Mouse (Mus musculus) forelimb bud, embryonic 11.5 days (tissue): Measurements from ENCODE around the gene Sh3bp4.

Experiments
- DNase-seq: peaks from one replicate; pipeline ENCODE4 v3.0.0-alpha.2; 2012; ENCODE audit warnings: low read depth, low spot score

Sh3bp4 gene

DNA sequence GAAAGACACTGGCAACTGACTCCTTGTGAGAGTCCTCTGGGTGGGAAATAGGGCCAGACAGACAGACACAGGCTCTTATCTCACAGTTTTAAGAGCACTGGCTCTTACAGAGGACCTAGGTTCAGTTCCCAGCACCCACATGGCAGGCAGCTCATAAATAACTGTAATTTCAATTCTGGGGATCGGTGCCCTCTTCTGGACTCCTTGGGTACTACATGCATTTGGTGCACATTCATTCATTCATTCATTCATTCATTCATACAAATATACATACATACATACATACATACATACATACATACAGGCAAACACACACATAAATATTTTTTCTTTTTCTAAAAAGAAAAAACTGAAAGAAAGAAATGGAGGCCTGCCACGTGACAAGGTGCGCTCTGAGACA lies 56.9 kb downstream of the Sh3bp4 start:
- DNase-seq = no peak

DNA sequence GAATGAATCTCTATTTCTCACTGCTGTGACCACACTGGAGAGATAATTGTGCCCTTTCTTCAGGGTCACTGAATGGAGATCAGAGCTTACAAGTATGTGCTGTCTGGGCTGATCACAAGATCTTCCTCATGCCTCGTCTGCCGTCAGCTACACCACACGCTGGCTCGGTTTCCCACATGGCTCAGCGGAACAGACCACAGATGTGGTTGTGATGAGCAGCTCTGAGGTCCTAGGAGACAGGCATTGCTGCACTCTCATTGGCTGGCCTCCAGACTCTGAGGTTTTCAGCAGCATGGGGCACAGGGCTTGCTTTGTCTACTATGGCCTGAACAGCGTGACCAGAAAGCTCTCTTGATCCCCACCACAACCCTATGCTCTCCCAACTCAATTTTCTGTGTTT lies 60.2 kb downstream of the Sh3bp4 start:
- DNase-seq = no peak

DNA sequence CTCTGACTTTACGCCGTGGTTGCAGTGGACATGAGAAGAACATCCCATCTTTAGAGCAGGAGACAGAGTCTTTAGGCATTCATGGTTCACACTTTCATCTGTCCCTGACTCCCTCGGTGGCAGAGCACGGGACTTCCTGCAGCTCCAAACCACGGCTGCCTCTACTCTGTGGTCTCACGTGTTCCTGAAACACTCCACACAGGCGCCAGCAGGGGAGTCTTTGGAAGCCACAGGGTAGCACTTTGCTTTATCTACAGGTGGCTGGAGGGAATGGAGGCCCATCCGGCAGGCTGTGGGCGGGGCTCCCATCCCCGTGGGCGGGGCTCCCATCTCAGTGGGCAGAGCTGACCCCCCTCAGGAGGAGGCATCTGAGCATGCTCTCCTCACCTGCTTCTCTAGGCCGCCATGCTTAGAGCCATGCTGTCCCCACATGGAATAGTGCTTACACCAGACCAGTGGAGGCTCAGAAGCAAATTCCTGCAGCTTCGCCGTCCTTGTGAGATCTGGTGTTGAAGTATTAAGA lies 60.9 kb downstream of the Sh3bp4 start:
- no peak for DNase-seq

DNA sequence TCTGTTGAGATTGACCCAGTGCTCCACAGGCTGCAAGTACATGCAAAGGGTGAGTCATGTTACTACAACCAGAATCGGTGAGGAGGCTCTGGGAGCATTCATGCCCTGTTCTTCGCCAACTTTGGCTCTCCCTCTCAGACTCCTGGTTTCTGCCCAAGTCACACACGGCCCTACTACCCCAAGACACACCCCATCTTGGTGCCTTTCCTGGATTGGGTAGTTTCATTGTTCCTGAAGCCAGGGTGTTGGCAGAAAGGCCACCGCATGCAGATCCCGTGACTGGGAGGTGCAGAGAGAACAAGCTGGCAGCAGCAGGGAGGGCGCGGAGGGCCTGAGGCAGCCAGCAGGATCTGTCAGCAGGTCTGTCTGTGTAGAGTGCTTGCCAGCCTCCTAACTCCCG lies 61.5 kb downstream of the Sh3bp4 start:
- DNase-seq = no peak

DNA sequence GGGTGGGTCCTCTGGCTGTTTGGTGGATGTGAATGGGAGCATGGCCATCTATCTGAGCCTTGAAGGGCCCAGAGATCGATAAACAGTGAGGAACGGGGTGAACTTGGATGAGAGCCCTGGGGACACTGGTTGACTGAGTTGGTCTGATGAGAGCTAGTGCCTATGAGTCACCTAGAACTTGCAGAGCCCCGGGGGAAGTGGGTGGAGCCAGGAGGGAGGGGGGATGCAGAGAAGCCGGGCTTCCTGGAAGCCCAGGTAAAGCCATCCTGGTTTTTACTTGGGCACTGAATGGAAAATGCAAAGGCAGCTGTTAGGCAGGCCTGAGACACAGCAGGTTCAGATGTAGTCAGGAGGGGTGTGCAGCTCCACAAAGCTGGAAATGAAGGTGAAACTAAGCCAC lies 63.1 kb downstream of the Sh3bp4 start:
- no peak for DNase-seq

DNA sequence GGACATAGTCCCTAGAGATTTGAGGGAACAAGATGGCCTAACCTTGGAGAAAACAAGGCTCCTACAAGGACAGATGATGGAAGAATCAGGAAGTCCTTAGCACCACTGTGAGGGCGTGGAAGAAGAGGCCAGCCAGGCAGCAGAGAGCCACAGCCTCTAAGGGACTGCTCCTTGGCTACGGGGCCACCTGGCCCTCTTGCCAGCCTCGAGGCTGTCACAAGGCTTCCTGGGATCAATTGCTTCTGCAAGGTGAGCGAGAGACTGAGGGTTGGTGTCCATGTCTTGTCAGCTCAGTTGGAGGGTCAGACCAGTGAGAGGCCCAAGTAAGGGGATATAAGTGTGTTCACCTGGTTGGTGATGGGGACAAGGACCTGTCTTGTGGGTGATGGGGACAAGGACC lies 63.5 kb downstream of the Sh3bp4 start:
- no peak for DNase-seq

DNA sequence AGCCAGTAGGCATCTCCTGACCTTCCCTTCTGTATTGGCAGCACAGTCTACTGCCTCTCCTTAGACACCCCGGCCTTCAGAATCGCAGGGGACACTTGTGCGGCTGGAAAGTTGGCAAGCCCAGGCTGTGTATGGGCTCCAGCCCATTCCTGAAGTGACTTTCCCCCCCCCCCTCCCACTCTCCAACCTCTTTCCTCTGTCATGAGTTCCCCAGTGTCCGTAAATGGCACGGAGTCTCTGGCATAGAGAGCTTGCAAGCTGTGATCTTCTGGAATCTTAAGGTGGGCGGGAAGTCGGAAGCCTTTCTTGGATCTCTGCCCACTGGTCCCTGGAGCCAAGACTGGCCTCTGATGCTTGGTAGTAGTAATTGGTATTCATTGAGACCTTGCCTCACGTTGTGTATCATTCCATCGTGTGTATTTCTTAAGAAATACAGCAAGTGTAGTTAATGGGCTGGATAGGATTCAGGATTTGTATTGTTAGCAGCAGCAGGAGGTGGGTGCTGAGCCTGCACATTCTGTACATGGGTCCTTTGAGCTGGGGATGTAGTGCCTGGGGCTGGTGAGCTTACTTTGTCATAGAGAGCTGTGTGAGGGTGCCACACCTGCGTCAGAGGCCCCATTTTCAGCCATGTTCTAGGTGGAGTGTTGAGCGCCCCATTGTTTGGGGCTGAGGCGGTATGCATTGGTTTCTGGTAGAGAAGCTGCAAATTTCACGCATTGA lies 66.0 kb downstream of the Sh3bp4 start:
- DNase-seq = no peak

DNA sequence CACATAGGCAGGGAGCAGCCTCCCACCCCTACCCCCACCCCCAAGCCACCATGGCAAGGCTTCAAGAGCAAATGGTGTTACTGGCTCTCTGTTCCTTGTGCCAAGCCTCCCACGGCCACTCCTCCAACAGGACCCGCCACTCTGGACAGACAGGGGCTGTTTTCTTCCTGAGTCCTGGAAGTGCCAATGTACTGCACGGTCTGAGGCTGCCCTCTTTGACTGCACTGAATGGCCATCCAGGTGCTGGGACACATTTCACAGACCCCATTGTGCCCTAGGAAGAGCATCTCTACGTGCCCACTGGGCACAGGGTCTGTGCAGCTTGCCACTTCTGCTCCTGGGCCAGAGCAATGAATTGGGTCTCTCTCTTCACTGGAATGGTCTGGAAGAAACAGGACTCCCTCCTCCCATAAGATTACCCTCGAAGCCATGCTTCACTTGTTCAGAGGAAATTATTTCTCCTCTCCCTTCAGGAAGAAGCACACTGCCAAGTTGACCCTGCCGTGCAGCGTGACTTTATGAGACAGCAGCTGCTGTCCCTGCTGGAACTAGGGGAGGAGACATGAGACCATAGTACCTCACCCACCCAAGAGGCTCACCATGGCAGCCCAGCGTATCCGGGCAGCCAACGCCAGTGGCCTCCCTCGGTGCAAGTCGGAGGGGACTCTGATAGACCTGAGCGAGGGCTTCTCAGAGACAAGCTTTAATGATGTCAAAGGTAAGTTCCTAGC lies 67.0 kb downstream of the Sh3bp4 start:
- DNase-seq = no peak

DNA sequence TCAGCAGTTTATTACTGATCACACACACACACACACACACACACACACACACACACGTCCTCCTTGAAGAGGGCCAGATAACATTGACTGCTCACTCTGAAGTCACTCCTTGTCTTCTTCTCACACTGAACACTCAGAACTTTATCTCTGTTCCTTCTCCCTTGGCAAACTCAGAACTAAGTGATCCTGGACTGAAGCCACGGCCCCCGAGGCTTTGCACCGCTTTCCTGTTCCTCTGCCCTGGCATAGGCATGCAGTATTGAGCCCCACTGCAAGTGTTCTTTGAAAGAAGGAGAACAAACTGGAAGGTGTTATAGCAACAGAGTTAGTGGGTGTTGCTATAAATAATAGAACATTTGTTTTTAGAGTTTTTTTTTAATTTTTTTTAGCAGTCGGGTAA lies 68.1 kb downstream of the Sh3bp4 start:
- DNase-seq = no peak

DNA sequence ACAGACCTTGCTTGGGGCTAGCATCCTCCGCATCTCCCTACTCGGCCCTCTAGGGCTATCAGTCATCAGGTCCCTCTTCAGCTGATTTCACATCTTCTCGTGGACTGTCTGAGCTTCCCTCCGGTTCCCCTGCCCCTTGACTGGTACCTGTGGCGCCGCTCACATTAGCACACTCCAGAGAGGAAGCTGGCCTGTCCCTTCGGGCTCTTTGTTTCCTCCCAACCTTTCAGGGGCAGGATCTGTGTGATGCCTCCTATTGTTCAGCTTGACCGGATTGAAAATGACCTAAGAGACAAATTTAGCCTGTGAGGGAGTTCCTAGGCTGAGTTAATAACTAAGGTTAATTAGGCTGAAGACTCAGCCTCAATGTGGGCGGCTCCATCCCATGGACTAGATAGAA lies 69.9 kb downstream of the Sh3bp4 start:
- no peak for DNase-seq

DNA sequence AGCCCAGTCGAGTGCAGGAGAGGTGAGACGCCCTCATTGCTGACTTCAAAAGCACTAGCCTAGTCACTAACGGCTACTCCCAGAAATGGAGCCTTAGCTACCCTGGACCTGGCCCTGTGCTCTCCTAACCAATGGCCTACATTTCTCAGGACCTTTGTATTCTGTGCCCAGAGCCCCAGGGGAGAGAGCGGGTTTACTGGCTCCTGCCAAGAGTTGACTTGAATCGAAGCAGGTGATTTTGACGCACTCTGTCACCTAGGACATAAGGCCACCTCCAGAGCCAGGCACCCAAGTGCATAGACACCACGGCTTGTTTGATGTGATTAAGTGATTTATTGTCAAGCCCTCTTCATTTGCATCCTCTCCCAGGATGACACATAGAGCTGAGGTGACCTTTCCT lies 80.9 kb downstream of the Sh3bp4 start:
- no peak for DNase-seq

DNA sequence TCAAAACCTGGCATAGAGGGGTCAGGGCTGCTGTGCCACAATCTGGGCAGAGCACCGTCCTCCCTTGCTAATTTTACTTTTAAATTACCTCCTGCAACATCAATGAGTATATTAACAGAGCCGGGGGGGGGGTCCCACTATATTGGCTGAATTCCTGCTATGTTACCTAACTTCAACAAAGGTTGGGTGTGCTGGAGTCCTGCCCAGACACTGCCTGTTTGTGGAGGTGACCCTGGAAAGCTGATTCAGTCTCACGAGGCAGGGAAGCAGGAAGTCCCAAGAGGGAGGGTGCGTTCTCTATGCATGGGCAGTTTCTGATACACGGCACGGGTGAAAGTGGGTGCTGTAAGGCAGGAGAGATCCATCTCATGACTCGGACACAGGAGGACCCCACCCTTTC lies 82.4 kb downstream of the Sh3bp4 start:
- DNase-seq = no peak

DNA sequence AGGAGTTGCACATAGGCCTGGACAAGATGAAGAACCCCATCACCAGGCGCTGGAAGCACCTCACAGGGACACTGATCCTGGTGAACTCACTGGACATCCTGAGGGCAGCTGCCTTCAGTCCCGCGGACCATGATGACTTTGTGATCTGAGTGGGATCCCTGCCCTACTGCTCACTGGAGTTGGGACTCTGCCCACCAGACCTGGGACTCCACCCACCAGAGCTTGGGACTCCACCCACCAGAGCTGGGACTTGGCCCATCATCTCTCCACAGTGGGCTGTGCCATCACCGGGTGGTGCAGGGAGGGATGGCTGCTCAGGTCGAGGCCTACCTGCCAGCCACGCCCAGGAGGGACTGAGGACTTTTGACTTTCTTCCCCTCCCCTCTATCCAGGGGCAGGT lies 83.0 kb downstream of the Sh3bp4 start:
- DNase-seq = no peak

DNA sequence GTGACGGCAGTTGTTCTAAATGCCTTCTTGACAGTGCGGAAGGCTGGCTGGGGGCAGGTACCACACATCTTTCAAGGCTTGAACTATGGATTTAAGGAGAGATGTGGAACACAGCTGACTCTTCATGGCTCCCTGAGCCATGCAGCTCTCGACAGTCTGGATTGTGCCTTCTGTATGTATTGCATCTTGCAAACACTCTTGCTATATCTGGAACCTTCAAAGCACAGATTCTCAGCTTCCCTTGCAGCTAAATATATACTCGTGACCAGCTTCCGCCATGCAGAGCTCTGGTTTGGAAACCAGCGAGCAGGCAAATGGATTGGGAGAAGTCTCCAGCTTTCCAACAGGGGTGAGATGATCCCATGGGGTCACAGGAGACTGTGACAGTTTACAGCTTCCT lies 93.3 kb downstream of the Sh3bp4 start:
- DNase-seq = no peak

DNA sequence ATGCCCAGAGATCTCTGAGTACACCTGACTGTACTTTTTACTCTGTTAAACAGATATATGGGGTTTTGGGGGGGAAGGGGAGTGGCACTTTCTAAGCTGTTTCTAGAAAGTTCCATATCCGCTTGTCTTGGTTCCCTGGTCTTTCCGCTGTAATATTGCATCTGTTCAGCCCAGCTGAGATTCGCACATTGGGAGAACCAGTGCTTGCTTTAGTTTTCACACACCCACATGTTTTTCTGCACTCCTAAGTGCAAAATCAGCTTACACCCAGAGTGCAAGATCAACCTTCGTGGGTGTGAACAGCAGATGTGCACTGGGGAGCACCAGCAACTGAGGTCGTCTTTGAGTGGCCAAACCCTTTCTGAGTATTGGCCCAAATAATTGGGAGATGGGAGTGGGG lies 94.1 kb downstream of the Sh3bp4 start:
- no peak for DNase-seq

DNA sequence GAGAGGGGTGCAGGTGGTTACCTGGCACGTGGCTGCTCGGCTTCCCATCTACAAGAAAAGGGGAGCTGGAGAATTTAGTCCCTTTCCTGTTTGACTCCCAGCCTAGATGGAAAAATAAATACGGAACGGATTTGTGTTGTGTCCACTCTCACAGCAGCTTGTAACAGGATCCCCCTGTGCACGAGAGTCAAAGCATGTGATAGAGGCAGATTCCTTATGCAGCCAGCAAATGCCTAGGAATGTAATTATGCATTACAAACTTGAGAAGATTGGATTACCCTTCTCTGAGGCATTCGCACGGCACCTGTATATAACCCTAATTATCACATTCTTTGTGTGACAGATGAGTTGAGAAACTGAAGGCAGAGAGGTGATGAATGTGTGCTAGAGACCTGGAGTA lies 94.5 kb downstream of the Sh3bp4 start:
- DNase-seq = peak; percentile 62

DNA sequence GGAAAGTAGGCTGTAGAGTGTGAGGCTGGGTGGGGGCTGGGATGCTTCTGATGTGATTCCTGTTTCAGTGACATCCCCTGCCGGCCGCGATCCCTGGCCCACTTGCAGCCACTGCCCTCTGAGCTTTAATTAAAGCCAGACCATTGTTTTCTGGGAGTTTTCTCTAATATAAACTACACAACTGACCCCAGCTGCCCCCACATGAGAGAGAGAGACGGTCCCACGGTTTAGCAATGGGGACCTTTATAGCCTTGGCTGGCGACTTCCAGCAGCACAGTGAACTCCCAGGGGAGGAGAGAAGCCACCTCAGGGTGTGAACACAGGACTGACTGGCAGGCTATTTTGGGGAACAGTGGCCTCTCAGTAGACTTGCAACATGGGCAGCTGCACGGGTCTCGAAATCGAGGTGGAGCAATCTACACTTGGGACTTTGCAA lies 96.6 kb downstream of the Sh3bp4 start:
- DNase-seq = no peak

DNA sequence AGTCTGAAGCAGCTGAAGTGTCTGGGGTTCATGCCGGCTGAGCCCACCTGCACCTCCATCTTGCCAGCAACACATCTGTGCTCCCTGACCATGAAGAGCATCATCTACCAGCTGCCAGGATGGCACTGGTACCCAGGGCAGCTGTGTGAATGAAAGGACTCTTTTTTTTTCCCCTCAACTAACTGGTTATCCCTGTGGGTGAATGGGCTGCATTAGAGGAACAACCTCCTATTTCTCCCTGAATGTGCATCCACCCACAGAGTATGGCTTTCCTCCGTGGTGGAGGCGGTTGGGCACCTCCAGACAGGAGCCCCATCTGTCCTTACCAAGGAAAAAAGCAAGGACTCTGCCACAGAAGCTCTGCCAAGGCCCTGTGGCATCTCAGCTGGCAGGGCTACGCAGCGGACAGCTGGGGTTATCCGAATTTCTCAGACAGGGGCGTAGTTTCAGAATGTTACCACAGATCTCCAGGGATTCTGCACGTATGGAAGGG lies 101.1 kb downstream of the Sh3bp4 start:
- no peak for DNase-seq

DNA sequence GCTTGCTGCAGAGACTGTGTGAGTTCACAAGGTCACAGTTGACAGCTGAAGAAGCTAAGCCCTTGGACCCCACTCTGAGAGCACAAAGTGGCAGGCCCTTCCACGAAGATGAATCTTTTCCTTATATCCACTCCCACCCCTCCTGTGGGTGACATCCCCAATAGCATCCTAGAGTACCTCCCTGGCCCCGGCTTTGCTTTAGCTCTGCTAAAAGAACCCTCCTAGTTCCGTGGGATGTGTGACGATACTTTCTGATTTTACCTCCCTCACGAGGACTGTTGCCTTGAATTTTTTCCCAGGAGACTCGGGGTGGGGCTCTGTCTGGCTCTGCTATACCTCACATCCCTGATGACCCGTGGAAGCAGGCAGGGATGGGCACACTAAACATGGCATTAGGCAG lies 104.4 kb downstream of the Sh3bp4 start:
- DNase-seq = no peak

DNA sequence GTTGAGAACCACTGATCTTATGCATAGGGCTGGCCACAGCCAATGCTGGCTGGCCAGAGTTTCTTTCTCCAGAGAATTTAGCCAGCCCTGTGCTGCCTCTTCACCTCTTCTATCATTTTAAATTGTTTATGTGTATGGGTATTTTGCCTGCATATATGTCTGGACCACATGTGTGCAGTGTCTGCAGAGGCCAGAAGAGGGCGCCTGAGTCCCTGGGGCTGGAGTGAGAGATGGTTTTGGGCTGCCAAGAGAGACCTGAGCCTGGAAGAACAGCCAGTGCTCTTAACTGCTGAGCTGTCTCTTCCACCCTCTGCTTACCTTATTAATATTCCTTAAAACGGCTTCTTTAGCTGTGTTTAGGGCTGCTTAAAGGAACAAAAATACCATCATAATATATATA lies 105.1 kb downstream of the Sh3bp4 start:
- DNase-seq = no peak

DNA sequence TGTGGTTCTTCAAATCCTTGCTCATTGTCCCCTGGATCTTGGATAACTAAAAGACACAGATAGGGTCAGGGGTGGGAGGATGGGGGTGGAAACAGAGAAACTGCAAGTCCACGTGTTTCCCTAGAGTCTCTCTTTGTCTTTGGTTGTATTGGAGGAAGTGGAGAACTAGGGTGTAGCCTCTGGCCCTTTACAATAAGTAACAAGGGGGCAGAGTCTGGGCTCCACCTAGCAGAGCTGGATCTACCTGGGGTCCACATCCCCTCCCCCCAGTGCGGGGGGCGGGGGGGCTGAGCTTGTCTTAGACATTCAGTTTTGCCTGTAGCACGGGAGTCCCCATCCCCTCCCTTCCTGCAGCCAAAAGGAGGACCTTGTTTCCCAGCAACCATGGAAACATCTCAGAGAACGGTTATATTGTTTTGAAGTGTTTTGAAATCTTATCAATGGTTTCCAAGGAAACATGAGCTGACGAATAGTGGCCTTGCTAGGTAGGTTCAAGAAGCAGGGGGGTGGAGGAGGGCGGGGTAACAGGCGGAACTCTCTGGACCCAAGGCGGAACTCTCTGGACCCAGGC lies 113.1 kb downstream of the Sh3bp4 start:
- DNase-seq = peak; percentile 32

DNA sequence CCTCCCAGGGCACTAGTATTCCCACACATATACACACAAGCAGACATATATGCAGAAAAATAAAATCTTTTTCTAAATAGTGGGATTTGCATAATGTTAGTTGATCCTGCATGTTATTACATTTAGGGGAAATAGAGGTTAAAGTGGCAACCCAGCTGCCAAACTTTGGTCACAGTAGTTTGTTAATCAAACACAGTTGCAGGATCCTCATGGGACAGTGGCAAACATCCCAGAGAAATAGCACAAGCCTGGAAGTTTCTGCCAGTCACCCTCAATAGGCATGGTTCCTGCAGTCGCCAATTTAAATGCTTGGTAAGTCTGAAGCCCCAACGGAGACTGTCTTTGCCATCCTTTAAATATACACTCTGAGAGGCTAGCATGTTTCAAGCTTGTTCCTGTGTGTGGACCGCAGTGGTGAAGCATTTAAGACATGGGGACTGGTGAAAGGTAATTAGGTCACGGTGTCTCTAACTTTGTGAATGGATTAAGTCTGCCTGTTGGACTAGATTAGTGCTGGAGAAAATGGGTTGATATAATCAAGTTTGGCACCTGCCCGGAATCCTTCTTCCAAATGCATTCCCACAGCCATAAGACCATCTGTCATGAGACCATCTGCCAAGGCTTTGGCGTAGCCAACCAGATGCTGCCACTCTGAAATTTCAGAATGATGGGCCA lies 114.0 kb downstream of the Sh3bp4 start:
- DNase-seq = no peak
